Mouse (Mus musculus) spleen, adult 2 months (tissue): ENCODE measurements around the gene Smc3. TPM values are rescaled to one million over a fixed set of nuclear protein-coding genes. Genes with fewer than 3 reads are reported as not detected.

ENCODE experiments used
- DNase-seq, 2 experiments: peaks; one replicate each; pipeline versions ENCODE4 v3.0.0 to v3.0.0-alpha.2; 2012 to 2021; ENCODE audit warnings: low spot score in 2 of 2, low read depth in 1 of 2
- H3K27ac ChIP-seq: fragments of 200-500 bp; 2 replicates; pipeline ENCODE4 v1.5.1; 2012; ENCODE audit warnings: low read length, inconsistent platforms; ENCODE audit not compliant: insufficient read depth
- H3K27me3 ChIP-seq: fragments of 200-500 bp; 2 replicates; pipeline ENCODE4 v1.6.1; 2012; ENCODE audit warnings: mild to moderate bottlenecking, moderate library complexity, low read length, inconsistent platforms; ENCODE audit not compliant: control insufficient read depth, insufficient read depth
- H3K36me3 ChIP-seq: fragments of 200-500 bp; 2 replicates; pipeline ENCODE4 v1.6.1; 2012; ENCODE audit warnings: mild to moderate bottlenecking, low read length, inconsistent platforms; ENCODE audit not compliant: control insufficient read depth, insufficient read depth
- H3K4me1 ChIP-seq: fragments of 200-500 bp; 2 replicates; pipeline ENCODE4 v1.6.1; 2011; ENCODE audit warnings: inconsistent platforms; ENCODE audit not compliant: control insufficient read depth, insufficient read depth, insufficient read length
- H3K4me3 ChIP-seq: fragments of 200-500 bp; 2 replicates; pipeline ENCODE4 v1.5.1; 2011; ENCODE audit warnings: mild to moderate bottlenecking, inconsistent platforms; ENCODE audit not compliant: insufficient read depth, insufficient read length; ENCODE audit errors: extremely low read depth
- CTCF ChIP-seq: fragments of 200-500 bp; IDR thresholded peaks from 2 replicates; pipeline ENCODE4 v1.5.1; 2011; ENCODE audit warnings: mild to moderate bottlenecking, inconsistent platforms; ENCODE audit not compliant: insufficient read depth, insufficient read length, insufficient replicate concordance; ENCODE audit errors: extremely low read depth
- POLR2A ChIP-seq: fragments of 200-500 bp; IDR thresholded peaks from 2 replicates; pipeline ENCODE4 v1.6.1; 2011; ENCODE audit warnings: low read depth, low read length, inconsistent platforms
- WGBS: fragments of 180-500 bp; shearing (Covaris S2); methylation state at CpG from one replicate; pipeline ENCODE4 v1.1.7; 2018; 5-methylcytosine and 5-hydroxymethylcytosine counted together
- polyA plus RNA-seq: library from polyadenylated mRNA; depleted of rRNA; stranded (reverse); fragments of >200 nt; gene quantifications from 2 replicates; pipeline ENCODE4 v1.2.3, GENCODE M21; 2012

The Smc3 gene
- polyA plus RNA-seq, 1 experiment: 3.6 TPM

GRCm38 (mm10) chr19:53665391-53665790, 65.2 kb downstream of the Smc3 start:
- TF ChIP-seq CTCF (no peak), POLR2A (no peak)
- Histone ChIP-seq H3K36me3 (no peaks in the 10 kb centered on the region), H3K4me1 (no peaks in the 10 kb centered on the region), H3K27ac (no peak overlapping the region), H3K27me3 (no peaks in the 10 kb centered on the region), H3K4me3 (no peak overlapping the region)
- WGBS: 85% methylated on average over 4 of the region's 4 CpGs
- DNase-seq: no peak

DNA sequence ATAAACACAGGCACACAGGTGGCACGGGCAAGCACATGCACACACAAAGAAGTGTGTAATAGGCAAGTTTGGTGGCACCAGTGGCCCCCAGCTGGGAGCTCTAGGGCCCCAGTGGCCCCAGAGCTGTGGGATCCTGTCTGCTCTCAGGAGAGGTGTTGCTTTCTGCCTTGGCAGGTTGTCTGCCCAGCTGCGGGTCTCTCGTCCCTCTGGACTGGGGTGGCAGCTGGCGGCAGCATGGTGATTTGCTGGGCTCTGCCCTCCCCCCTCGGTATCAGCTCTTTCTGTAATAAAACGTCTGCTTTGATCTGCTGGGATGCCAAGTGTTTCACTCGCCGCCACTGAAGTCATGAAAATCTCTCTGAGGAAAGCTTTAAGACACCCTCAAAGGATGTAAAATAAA, 66.5 kb downstream of the Smc3 start:
- Histone ChIP-seq H3K4me1 (no peaks in the 10 kb centered on the region), H3K27ac (no peak overlapping the region), H3K36me3 (no peaks in the 10 kb centered on the region), H3K4me3 (no peak overlapping the region), H3K27me3 (no peaks in the 10 kb centered on the region)
- WGBS: 59% methylated on average over 8 of the region's 8 CpGs
- no peak for DNase-seq
- TF ChIP-seq CTCF (no peak), POLR2A (no peak)

GRCm38 (mm10) chr19:53668821-53669220, 68.6 kb downstream of the Smc3 start:
- H3K27ac ChIP-seq: no peak overlapping the region
- DNase-seq: no peak
- H3K36me3 ChIP-seq: no peaks in the 10 kb centered on the region
- H3K27me3 ChIP-seq: no peaks in the 10 kb centered on the region
- H3K4me1 ChIP-seq: no peaks in the 10 kb centered on the region
- no peak for TF ChIP-seq POLR2A
- TF ChIP-seq CTCF: no peak
- H3K4me3 ChIP-seq: no peak overlapping the region
- 49% methylated on average over 7 of the region's 7 CpGs for WGBS

DNA sequence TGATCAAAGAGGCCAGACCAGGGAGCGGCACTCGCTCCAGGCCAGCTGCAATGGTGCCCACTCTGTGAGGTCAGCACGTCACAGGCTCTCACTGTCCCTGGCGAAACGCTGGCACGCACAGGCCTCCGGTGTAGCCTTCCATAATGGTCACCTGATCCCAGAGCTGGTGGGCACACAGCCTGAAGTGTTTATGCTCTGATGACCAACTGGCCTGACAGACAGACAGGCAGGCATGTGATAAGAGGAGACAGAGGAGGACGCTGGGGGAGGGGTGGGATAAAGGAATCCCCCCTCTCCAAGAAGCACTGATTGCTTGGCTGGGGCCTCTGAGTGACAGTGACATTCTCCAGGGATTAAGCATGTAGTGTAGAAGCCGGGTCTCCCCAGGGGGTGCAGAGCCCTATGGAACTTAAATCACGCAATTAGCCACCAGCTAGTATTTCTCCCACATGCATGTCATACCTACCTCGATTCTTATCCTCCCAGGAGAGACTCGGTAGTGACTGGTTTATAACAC, 70.5 kb downstream of the Smc3 start:
- Histone ChIP-seq H3K4me1 (no peaks in the 10 kb centered on the region), H3K36me3 (no peaks in the 10 kb centered on the region), H3K4me3 (no peak overlapping the region), H3K27me3 (peaks cover 2% of the 10 kb centered on the region; the same call in 1 of the 2 replicates), H3K27ac (no peak overlapping the region)
- no peak for TF ChIP-seq POLR2A
- TF ChIP-seq CTCF: no peak
- DNase-seq: no peak
- 77% methylated on average over 12 of the region's 12 CpGs for WGBS

GRCm38 (mm10) chr19:53671432-53671831, 71.2 kb downstream of the Smc3 start:
- peaks cover 3% of the 10 kb centered on the region; the same call in 1 of the 2 replicates for H3K4me1 ChIP-seq
- no peak overlapping the region for H3K27ac ChIP-seq
- H3K36me3 ChIP-seq: no peaks in the 10 kb centered on the region
- 70% methylated on average over 3 of the region's 3 CpGs for WGBS
- no peak for DNase-seq
- no peak for TF ChIP-seq POLR2A
- H3K27me3 ChIP-seq: peaks cover 5% of the 10 kb centered on the region
- no peak overlapping the region for H3K4me3 ChIP-seq

GRCm38 (mm10) chr19:53674131-53674925, 74.1 kb downstream of the Smc3 start:
- 41% methylated on average over 9 of the region's 9 CpGs for WGBS
- Histone ChIP-seq H3K36me3 (no peaks in the 10 kb centered on the region), H3K4me1 (peaks cover 8% of the 10 kb centered on the region; the same call in 1 of the 2 replicates), H3K27ac (no peak overlapping the region), H3K27me3 (peaks cover 20% of the 10 kb centered on the region), H3K4me3 (no peak overlapping the region)
- no peak for DNase-seq
- TF ChIP-seq POLR2A (no peak), CTCF (no peak)

DNA sequence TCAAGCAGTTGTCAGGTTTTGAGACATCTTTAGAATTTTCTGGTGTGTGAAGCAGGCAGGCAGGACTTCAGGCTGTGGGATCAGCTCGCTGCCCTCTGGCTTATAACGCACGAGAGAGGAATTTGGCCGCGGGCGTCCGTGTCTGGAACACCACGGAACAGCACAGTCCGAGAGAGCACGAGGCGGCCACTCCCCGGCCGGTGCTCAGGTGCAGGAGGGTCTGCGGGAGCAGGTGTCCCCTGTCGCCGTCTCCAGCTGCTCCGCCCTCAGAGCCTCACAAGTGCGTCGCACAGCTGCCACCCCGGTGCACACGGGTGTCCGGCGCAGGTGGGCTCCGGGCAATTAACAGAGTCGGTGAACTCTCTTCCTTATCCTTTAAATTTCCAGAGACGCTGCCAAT, 76.0 kb downstream of the Smc3 start:
- no peak overlapping the region for H3K4me3 ChIP-seq
- no peak overlapping the region for H3K27ac ChIP-seq
- no peak for TF ChIP-seq POLR2A
- no peak for TF ChIP-seq CTCF
- 3% methylated on average over 26 of the region's 26 CpGs for WGBS
- H3K4me1 ChIP-seq: peaks cover 8% of the 10 kb centered on the region; the same call in 1 of the 2 replicates
- peaks cover 20% of the 10 kb centered on the region for H3K27me3 ChIP-seq
- no peak for DNase-seq
- no peaks in the 10 kb centered on the region for H3K36me3 ChIP-seq
